Mouse (Mus musculus) cerebellum, postnatal 10 days (tissue): Measurements from ENCODE around the gene Man2a2.
A peak's percentile ranks its signal among the peaks of the same experiment; 100 is the strongest.

ENCODE experiments used
- DNase-seq, 2 experiments: peaks; one replicate each; pipeline ENCODE4 v3.0.0; 2021; ENCODE audit warnings: mixed read lengths in 2 of 2

Man2a2 gene

DNA sequence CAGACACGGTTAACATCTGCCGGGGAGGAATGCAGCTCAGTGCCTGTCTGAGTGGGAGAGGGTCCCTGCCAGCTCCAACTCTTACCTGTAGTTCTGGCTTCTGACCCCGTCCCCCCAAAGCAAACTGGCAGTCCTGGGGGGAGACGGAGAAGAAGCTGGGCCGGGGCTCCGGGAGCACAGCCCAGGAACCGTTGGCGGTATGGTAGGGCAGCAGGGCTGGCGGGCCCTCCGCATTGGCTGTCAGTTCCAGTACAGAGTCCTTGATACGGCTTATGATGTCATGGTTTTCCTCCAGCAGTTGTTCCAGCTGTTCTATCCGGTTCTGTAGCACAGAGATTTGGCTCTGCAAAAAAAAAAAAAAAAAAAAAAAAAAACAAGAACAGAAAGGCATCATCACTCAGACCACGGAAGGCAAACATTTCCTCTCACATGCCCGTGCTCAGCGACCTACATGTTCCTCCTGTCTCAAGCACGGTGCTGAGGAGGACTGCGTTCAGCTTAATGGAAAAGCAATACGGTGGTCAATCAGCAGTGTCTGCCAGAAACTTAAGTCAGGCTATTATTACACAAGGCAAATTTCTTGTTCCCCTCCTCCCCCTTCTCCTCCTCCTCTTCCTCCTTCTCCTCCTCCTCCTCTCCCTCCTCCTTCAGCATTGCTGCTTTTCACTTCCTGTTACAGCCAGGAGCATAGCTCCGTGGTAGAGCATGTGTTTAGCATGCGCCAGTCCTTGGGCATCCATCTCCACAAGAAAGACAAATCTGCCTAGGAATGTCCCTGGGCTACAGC lies 2.3 kb downstream of the Man2a2 start:
- DNase-seq: no peak

DNA sequence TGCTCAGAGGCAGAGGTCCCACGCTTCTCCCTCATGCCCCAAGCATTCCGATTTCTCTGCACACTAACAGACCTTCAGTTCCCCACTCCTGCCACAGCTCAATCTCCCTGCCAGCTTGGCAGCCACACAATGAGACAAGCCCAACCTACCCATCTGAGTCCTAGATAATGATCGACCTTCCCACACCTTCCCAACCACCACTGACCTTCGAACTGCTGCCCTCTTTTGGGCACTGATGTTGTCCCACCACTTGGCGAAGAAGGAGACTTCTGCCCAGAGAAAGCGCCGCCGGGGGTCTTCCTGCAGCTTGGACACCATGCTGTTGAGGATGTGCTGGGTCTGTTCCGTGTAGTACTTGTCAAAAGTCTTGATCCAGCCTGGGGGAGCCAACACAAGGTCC lies 3.2 kb downstream of the Man2a2 start:
- DNase-seq: no peak

DNA sequence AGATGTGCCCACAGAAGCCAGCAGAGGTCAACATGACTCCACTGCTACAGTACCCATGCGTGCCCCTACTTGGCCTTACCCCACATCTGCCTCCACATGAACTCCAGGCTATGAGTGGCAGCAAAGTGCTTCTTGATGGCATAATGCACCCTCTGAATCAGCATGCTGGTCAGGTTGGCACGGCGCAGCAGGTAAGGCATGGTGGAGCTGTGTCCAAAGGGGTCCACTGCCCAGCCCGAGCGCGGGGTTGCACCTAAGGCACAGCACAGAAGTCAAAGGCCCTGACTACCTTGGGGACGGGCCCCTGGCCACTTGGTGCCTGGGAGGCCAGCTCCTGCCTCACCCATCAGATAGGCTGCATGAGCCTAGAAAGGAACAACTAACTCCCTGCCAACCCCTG lies 3.9 kb downstream of the Man2a2 start:
- DNase-seq: no peak

DNA sequence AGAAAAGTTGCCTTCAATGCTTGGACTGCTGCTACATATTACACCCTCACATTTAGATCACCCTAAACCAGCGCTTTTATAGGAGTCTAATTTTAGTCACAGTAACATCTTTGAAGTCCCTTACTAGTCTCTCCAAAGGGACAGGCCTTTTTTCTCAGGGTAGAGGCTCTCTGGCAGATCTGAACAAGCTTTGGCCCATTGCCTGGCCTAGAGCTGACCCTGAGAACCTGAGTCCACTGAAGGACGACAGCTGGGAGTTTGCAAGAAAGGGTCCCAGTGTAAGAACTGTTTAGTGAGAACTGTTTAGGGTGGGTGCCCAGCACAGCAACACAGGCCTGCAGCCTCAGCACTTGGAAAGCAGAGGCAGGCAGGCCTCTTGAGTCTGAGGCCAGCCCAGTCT lies 5.4 kb downstream of the Man2a2 start:
- no peak for DNase-seq

DNA sequence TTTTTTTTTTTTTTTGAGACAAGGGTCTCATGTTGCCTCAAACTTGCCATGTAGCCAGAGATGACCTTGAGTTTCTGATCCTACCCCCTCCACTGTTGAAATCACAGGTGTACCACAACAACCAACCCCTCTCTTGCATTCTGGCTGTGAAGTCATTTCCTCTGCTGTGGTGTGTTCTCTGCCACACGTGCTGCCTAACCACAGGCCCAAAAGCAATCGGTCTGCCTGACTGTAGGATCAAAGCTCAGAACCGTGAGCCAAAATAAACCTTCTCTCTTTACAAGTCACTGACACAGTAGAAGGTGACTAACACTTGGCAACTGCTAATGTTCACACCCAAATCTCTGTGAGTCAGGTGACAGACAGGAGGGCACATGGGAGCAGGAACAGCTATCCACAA lies 10.7 kb downstream of the Man2a2 start:
- DNase-seq: no peak

DNA sequence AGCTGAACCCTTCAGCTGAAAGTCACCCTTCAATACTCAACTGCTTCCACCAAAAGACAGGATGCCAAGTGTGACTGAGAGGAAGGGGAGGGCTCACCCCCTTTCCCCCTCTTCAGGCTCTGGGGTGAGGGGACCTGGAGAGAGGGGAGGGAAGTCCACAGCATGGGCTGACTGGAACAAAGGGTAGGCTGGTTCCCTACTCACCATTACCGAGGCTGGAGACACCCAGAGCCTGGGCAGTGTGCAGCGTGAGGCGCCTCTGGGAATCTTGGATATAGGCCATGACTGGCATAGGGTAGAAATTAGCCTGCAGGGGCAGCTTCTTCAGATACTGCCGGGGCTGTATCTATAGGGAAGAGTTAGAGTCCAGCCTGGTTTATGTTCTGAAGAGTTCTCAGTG lies 13.1 kb downstream of the Man2a2 start:
- no peak for DNase-seq

DNA sequence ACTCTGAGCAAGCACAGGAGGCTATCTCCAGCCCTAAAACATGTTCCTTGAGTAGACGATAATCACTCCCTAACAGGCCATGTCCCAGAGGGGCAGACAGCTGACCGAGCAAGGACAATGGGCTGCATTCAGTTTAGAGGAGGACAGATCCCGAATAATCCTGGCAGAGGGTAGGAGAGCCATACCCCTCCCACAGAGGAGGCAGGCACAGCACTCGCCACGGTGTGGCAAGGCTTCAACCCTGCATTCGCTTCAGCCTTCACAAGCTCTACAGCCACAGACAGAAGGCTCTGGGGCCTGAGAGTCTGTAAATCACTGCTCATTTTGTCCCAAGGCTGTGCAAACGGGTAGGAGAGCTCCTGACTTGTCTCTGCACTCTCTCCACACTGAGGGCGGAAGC lies 14.0 kb downstream of the Man2a2 start:
- DNase-seq: peak in 1 of 2 experiments; percentile 46

DNA sequence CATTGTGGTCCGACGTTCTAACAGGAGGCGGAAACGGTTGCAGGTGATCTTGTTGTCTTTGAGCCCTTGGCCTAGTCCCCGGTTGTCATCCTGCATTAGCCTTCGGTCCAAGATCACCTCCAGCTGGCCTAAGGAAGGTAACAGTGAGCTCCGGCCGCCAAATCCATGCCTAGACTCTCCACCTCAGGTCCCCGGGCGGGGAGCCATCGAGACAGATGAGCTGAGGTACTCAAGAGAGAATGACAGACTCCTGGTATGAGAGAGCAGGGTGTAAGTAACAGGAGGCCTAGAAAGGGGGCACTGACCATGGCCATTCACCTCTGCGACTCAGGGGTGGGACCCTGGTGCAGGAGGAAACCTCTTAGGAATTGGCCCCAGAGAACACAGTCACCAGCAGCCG lies 14.8 kb downstream of the Man2a2 start:
- DNase-seq: peak; percentile 42

DNA sequence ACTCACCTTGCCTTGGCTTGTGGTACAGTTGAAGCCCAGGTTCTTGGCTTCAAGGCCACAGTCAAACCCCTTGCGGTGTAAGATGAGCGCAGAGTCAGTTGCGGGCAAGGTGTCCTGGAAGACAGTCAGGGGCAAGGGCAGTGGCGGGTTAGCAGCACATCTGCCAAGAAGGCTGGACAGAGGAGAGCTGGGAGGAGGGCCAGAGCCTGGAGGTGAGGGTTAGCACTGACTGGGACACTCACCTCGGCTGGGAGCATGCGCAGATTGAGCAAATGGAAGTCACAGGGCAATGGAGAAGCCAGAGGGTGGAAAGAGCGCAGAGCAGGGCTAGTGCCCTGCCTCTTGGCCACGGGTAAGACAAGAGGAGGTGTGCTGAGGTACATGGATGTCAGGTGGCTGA lies 18.3 kb downstream of the Man2a2 start:
- no peak for DNase-seq

DNA sequence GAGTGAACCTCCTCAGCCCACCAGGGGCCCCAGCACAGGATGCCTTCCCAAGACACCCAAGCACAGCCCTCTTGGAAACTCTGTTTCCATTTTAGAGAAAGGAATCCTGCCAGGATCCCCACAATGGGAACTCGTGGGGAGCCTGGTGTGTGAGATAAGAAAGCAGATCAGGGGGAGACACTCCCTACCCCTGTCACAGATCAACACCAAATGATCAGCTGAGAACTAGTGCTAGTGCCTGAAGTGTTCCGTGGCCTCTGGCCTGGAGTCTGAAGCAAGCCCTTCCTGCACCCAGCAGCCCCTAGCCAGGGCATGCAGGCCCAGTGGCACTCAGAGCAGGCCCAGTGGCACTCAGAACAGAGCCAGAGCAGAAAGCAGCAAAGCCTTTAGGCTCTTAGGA lies 20.4 kb downstream of the Man2a2 start:
- no peak for DNase-seq

DNA sequence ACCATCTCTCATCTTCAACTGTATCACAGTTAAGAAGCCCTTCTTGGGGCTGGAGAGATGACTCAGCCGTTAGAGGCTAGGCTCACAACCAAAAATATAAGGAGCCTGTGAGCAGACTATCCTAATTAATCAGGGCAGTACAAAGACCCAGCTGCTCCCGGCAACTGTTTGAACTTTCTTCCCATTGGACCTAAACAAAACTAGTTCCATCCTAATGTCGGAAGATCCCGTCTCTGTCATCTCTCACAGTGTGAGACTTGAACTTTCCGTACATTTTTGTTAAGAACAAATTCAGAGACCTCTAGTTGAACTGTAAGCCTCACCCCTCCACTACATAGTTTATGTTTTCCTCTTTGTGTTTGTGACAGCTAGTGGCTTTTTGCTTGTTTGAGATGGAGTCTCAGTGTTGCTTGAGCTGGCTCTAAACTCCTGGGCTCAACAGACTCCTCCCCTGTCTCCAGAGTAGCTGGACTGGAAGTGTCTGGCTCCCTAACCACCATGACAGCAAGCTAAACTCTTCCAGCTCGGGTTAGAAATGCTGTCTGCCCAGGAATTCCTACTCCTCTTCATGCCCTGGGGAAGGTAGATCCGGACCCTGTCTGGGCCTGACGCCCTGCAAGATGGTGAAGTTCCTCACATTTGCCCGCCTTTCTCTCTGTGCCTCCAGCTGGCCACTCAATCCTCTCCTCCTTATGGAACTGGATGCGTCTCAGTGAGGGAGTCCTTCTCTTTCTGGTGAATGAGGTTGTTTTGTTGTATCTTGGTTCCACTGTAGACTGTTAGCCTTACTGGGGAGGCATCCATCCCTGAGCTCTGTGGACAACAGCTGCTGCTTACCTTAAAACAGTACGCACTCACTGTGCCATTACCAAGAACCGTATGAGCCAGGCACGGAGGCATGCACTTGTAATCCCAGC lies 23.2 kb downstream of the Man2a2 start:
- DNase-seq: no peak

DNA sequence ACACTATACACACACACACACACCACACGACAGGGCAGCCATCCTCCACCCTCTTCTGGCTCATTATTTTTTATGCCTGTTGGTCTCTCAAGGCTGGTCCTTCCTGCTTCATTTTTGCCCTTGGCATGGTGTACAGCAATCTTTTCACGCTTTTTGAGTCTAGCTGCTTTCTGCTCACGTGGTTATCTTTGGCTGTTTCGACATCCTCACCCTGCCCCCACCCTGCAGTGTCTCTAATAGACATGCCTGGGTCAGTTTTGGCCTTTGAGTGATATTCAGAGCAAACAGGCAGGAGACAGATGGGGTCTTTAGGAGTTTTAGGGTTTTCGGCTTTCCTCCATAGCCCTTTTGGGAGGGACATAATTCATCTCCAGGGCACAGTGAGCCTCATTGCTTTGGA lies 24.3 kb downstream of the Man2a2 start:
- DNase-seq: peak in 1 of 2 experiments; percentile 48

DNA sequence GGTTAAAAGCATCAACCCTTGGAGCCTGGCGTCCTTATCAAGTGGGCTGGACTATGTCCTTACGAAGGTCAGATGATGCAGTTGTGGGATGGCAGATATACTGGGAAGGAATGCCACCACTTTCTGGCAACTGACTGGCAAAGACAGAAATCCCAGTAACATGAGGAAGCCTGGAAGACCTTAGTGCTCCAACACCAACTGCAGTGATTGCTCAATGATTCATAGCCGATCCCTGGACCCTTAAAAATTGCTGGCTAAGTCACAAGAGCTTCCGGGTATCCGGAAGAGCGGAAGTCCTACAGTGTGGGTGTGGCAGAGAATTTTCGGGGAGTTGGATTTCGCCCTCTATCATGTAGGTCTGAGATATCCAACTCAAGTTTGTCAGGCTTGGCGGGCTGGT lies 25.0 kb downstream of the Man2a2 start:
- no peak for DNase-seq

DNA sequence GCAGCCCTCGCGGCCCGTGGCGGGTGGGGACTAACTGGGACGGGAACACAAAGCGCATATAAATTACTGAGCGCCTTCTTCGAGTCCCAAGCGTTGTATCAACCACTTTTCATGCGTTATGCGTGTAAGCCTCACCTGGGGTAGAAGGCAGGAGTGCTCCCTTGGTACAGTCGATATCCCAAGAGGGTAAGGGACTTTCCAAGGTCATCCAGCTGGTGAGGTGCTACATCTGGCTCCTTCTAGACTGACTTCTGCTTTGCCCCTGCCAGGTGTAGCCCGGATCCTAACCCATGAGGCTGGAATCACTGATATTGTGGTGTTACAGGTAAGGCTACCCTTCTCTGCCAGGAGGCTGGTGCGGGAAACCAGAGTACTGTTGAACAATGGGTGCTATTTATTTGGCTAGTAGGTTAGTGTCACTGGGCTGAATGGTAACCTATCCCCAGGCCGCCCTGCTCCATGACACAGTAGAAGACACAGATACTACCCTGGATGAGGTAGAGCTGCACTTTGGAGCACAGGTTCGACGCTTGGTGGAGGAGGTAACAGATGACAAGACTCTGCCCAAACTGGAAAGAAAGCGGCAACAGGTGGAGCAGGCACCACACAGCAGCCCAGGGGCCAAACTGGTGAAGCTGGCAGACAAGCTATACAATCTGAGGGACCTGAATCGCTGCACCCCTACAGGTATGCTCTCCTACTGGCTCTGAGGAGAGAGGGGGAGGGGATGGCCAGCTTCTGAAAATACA lies 27.7 kb downstream of the Man2a2 start:
- no peak for DNase-seq

DNA sequence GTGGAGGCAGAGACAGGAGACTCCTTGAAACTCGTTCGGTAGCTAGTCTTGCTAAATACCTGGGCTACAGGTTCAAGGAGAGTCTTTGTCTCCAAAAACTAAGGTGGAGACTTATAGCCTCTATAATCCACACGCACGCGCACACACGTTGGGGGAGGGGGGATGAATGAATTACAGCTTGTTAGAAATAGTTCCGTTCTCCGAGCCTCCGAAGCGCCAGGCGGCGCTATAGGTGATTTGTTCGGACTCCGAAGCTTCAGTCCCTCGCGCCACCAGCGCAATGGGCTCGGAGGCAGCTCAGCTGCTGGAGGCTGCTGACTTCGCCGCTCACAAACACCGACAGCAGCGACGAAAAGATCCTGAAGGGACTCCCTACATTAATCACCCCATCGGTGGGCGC lies 28.3 kb downstream of the Man2a2 start, which contains the start of gene Hddc3:
Hddc3 (plus strand) TSS at position 247 of the 400 bp plus-strand sequence.
- peak; percentile 99 for DNase-seq

DNA sequence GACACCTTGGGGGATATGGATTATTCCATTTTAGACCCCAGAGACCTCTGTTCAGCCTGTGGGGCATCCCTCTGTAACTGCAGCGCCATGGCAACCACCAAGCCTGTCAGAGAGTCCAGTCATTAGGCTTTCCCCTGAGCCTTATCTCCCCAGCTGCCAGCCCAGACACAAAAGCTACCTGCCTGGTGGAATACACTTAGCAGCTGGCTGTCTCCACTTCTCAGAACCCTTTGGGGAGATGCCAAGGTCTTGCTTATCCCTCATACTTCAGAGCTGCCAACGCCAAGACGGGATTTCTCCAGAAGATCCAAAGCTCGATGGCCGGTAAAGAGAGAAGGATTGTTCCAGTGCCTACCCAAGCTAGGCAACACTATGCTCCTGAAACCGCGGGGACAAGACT lies 29.4 kb downstream of the Man2a2 start:
- DNase-seq: peak in 1 of 2 experiments; percentile 50

DNA sequence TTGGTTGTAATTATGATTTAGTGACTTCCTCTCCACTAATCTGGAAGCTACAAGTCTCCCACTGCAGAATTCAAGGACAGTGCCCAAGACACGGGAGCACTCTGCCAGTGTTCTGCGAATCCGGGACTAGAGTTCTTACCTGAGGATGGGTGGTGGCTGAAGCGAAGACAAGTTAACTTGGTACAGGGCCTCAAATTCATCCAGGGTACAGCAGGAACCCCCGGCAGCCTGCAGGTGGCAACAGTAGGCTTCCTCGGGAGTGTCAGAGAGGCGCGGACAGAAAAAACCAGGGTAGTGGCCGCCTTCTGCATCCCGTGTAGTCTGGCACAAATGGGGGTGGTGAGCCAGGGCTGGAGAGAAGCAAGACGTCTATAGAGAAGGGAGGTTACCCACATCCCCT lies 30.4 kb downstream of the Man2a2 start, which contains the start of gene Unc45a:
Unc45a (minus strand) TSS at position 213 of the 400 bp plus-strand sequence.
- peak; percentile 75 to 76 for DNase-seq

DNA sequence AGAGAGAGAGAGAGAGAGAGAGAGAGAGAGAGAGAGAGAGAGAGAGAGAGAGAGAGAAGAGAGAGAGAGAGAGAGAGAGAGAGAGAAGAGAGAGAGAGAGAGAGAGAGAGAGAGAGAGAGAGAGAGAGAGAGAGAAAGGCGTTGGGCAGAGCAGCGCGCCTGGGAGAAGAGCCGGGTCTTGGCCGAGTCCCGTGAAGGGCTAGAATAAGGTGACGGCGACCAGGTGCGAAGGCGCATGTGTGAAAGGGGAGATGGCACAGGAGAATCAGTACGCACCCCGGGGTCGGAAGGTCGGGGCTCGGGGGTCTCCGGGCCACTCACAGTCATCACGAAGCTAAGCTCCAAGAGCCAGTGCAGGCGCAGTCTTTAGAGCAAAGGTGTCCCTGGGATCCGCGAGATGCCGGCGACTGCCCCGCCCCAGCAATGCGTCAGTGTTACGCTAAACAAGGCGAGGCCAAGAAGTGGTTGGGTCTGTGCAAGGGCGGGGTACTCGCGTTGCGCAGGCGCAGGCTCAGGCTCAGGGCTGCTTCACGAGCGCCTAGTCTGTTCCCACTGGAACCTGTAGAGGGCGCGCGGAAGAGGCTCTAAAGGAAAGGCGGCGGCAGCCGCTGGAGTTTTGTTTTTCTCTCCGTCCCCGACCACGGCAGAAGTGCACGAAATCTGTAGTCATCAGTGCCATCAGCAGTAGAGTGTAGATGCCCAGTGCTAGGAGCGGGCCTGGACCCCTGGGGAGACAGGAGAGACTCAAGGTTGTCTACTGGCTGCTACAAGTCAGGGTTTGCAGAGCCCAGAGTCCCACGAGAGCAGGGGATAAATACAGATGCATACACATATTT lies 31.2 kb downstream of the Man2a2 start:
- DNase-seq: peak; percentile 99

DNA sequence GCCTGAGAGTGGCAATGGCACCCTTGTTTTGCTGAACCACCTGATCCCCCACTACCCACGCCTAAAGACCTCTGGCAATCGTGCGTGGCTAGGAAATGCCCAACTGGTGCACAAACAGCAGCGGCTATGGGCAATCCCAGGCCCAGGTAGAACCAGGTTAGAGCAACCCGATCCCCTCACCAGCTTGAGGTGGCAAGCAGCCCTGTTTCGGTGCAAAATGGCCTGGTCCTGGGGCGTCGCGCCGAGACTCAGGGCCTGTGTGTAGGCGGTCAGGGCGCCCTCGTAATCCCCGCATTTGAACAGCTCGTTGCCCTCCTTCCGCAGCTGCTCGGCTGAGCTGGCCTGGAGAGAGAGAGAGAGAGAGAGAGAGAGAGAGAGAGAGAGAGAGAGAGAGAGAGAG lies 31.8 kb downstream of the Man2a2 start:
- DNase-seq: peak; percentile 69 to 71

DNA sequence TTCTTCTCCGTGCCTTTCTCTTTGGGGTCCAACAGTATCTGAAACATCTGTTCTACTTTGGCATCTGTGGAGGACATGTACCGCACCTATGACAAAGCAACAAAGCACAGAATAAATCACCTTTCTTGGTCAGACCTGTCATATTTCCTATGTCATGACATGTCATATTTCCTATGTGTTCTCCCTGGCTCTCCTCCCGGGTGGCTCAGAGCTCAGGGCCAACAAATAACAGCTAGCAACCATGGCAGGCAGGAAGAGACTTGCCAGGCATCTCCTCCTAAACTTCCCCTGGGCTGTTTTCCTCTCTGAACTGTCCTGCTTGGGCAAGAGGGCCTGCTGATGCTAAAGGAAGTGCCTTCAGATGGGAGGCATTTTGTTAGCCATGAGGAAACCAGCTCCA lies 34.2 kb downstream of the Man2a2 start:
- no peak for DNase-seq

DNA sequence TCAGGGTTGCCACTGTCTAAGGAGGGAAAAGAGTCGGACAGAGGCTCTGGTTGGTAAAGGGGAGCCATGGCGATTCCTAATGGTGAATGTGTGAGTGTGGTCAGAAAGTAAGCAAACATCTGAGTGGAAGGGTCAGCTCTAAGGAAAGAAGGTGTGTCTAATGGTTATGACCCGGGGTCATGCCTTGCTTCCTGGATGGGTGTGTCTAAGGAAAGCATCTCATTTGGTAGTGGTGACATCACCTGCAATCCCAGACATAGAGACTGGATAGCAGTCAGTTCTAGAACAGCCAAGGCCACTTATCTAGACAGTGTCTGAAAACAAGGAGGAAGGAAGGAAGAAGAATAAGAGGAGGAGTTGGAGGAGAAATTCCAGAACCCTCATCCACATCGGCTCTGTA lies 36.3 kb downstream of the Man2a2 start:
- no peak for DNase-seq

DNA sequence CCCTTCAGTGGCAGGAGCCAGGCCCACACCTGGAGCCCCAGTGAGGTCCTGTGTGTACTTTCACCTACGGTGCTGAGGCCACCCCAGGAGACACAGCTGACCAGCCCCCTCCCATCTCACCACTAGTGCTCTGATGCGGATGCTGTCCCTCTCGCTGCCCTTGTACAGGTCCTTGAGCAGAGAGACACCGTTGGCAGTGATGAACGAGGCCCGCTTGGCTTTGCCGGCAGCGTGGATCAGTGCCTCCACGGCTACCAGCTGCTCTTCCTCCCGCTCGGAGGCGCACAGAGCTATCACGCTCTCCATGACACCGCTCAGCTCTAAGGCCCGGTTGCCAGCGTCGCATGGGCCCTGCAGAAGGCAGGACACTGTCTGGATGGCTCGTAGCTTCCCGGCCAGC lies 39.7 kb downstream of the Man2a2 start:
- no peak for DNase-seq
